Mouse (Mus musculus): ENCODE measurements around the gene Cdipt.

DNA sequence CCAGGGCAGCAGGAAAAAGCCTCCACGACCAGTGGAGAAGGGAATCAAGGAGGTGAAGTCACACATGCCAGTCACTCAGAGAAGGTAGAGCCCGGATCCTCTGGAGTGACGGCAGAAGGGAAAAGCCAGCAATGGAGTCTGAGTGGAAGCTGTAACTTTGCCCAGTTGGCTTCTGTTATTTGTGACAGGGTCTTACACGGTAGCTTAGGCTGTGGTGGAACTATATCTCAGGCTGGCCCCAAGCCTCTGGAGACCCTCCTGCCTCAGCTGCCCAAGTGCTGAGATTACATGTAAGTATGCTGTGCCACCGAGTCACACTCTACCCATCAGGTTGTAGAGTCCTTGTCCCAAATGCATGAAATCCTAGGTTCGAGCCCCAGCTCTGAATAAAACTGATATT lies 37.7 kb downstream of the Cdipt start:
- no peak for TF ChIP-seq CTCF (IDR thresholded peaks at IDR 0.05; ENCODE audit: extremely low read depth, insufficient read depth, insufficient read length, insufficient replicate concordance)
- TF ChIP-seq POLR2A (IDR thresholded peaks at IDR 0.05; ENCODE audit: low read depth, low read length), result no peak
